Mouse (Mus musculus) kidney, adult 9 months (tissue): ENCODE measurements at regions not wholly inside any gene's neighbourhood (a gene's known extent, or its start where the extent isn't known, plus 50 kb on each side); places are given as distances from the start of the nearest gene placed in this dataset.

Experiments
- DNase-seq: peaks from one replicate; pipeline ENCODE4 v3.0.0; 2022

- DNase-seq: no peak
Measured at GRCm38 (mm10) chr4:54282934-54283333, 457.1 kb downstream of the Tmem38b start.

- DNase-seq: no peak
Measured at GRCm38 (mm10) chr4:54313804-54314203, 488.0 kb downstream of the Tmem38b start.

GRCm38 (mm10) chr4:54324851-54325250 is 499.0 kb downstream of the Tmem38b start:
- no peak for DNase-seq

- DNase-seq: no peak
Measured at GRCm38 (mm10) chr4:54328273-54328672, 502.4 kb downstream of the Tmem38b start.

- DNase-seq: no peak
Measured at GRCm38 (mm10) chr4:54328711-54329427, 503.0 kb downstream of the Tmem38b start.

GRCm38 (mm10) chr4:54330686-54331085 is 504.8 kb downstream of the Tmem38b start:
- DNase-seq: no peak

GRCm38 (mm10) chr4:54331588-54332211 is 505.9 kb downstream of the Tmem38b start:
- DNase-seq: no peak

GRCm38 (mm10) chr4:54332261-54332660 is 506.4 kb downstream of the Tmem38b start:
- no peak for DNase-seq

- DNase-seq: peak; percentile 27
Measured at GRCm38 (mm10) chr4:54338556-54338955, 512.7 kb downstream of the Tmem38b start.

GRCm38 (mm10) chr4:54340106-54340505 is 514.3 kb downstream of the Tmem38b start:
- DNase-seq: no peak

GRCm38 (mm10) chr4:54353657-54354390 is 528.0 kb downstream of the Tmem38b start:
- DNase-seq: no peak

- DNase-seq: no peak
Measured at GRCm38 (mm10) chr4:54354391-54354726, 528.5 kb downstream of the Tmem38b start.

- no peak for DNase-seq
Measured at GRCm38 (mm10) chr4:54355381-54356040, 529.7 kb downstream of the Tmem38b start.

- no peak for DNase-seq
Measured at GRCm38 (mm10) chr4:54356041-54356427, 530.2 kb downstream of the Tmem38b start.

GRCm38 (mm10) chr4:54370909-54371308 is 545.1 kb downstream of the Tmem38b start:
- no peak for DNase-seq

GRCm38 (mm10) chr4:54371418-54371957 is 545.6 kb downstream of the Tmem38b start:
- no peak for DNase-seq

GRCm38 (mm10) chr4:54373606-54374005 is 547.8 kb downstream of the Tmem38b start:
- no peak for DNase-seq

- DNase-seq: no peak
Measured at GRCm38 (mm10) chr4:54374457-54374856, 548.6 kb downstream of the Tmem38b start.

- no peak for DNase-seq
Measured at GRCm38 (mm10) chr4:54387460-54387859, 557.4 kb upstream of the Zfp462 start.

GRCm38 (mm10) chr4:54391536-54392208 is 553.2 kb upstream of the Zfp462 start:
- DNase-seq: no peak

- no peak for DNase-seq
Measured at GRCm38 (mm10) chr4:54406151-54406550, 538.7 kb upstream of the Zfp462 start.

- no peak for DNase-seq
Measured at GRCm38 (mm10) chr4:54407930-54408329, 536.9 kb upstream of the Zfp462 start.

GRCm38 (mm10) chr4:54430789-54431188 is 514.1 kb upstream of the Zfp462 start:
- no peak for DNase-seq
